Mouse (Mus musculus) thymus, postnatal 10 days (tissue): Measurements from ENCODE around the gene Fbxw4.
"Not testable (repeated sequence)": the region's sequence is repeated elsewhere in the genome, so short reads cannot be mapped to it uniquely, and the experiment has no call there.

Experiments used
- DNase-seq, 2 experiments: peaks; one replicate each; pipeline ENCODE4 v3.0.0; 2021; ENCODE audit warnings: low spot score in 2 of 2

Fbxw4 gene

GRCm38 (mm10) chr19:45580235-45580634, 79.9 kb downstream of the Fbxw4 start:
- no peak for DNase-seq

- DNase-seq = no peak
These were observed 80.7 kb downstream of the Fbxw4 start for GRCm38 (mm10) chr19:45579416-45579815.

GRCm38 (mm10) chr19:45578976-45579375, 81.1 kb downstream of the Fbxw4 start:
- no peak for DNase-seq

- DNase-seq = peak; percentile 69 to 70
These were observed 82.9 kb downstream of the Fbxw4 start for GRCm38 (mm10) chr19:45577141-45577750.

- DNase-seq = no peak
These were observed 84.5 kb downstream of the Fbxw4 start for GRCm38 (mm10) chr19:45575632-45576001.

- DNase-seq = peak; percentile 59 to 61
These were observed 85.0 kb downstream of the Fbxw4 start for GRCm38 (mm10) chr19:45574941-45575631.

- no peak for DNase-seq
These were observed 85.7 kb downstream of the Fbxw4 start for GRCm38 (mm10) chr19:45574339-45574898.

- DNase-seq = peak; percentile 82 to 90
These were observed 86.2 kb downstream of the Fbxw4 start for GRCm38 (mm10) chr19:45573861-45574267.

- no peak for DNase-seq
These were observed 87.1 kb downstream of the Fbxw4 start for GRCm38 (mm10) chr19:45573033-45573432.

- no peak for DNase-seq
These were observed 92.7 kb downstream of the Fbxw4 start for GRCm38 (mm10) chr19:45567367-45567766.

- no peak for DNase-seq
These were observed 94.0 kb downstream of the Fbxw4 start for GRCm38 (mm10) chr19:45565925-45566715.

GRCm38 (mm10) chr19:45560153-45560890, 99.8 kb downstream of the Fbxw4 start, which contains the start of the genes Poll and Gm17018:
Gene Poll, minus strand, starts transcription at chr19:45560531.
Gene Gm17018, plus strand, starts transcription at chr19:45560615.
- peak; percentile 68 to 76 for DNase-seq

GRCm38 (mm10) chr19:45554136-45554535, 106.0 kb downstream of the Fbxw4 start:
- DNase-seq = no peak

GRCm38 (mm10) chr19:45552187-45552586, 107.9 kb downstream of the Fbxw4 start:
- DNase-seq = no peak

GRCm38 (mm10) chr19:45549948-45550347, 110.2 kb downstream of the Fbxw4 start:
- DNase-seq = no peak

GRCm38 (mm10) chr19:45549128-45549915, 110.8 kb downstream of the Fbxw4 start:
- no peak for DNase-seq

- not testable (repeated sequence) for DNase-seq
These were observed 111.9 kb downstream of the Fbxw4 start for GRCm38 (mm10) chr19:45548196-45548595.

GRCm38 (mm10) chr19:45544925-45545321, 115.2 kb downstream of the Fbxw4 start:
- DNase-seq = peak; percentile 67 to 82

- no peak for DNase-seq
These were observed 115.8 kb downstream of the Fbxw4 start for GRCm38 (mm10) chr19:45544152-45544924.

GRCm38 (mm10) chr19:45542061-45542460, 118.1 kb downstream of the Fbxw4 start:
- no peak for DNase-seq
